Mouse (Mus musculus) MEL (cell line): ENCODE measurements around the gene Ccdc38. TPM values are rescaled to one million over a fixed set of nuclear protein-coding genes. Genes with fewer than 3 reads are reported as not detected.

Experiments
- DNase-seq: peaks from one replicate; pipeline ENCODE4 v3.0.0; 2011; ENCODE audit warnings: low read depth, low spot score
- H3K27ac ChIP-seq: 2 replicates; pipeline ENCODE4 v1.5.1; 2012; ENCODE audit warnings: low read depth, mild to moderate bottlenecking, control low read depth, low read length, moderate library complexity; ENCODE audit not compliant: control insufficient read depth
- H3K27me3 ChIP-seq, 2 experiments: fragments of 150-350 bp in 1 of 2; sonication (generic) in 1 of 2; 2 replicates each; pipeline ENCODE4 v1.6.1; 2012; ENCODE audit warnings: low read length in 2 of 2, mild to moderate bottlenecking in 2 of 2, improper control_type of control experiment in 1 of 2, moderate library complexity in 1 of 2; ENCODE audit not compliant: insufficient read depth in 2 of 2, control insufficient read depth in 1 of 2
- H3K36me3 ChIP-seq, 2 experiments: 2 replicates each; pipeline ENCODE4 v1.6.1; 2012 to 2014; ENCODE audit warnings: low read length in 2 of 2, improper control_type of control experiment in 1 of 2, inconsistent platforms in 1 of 2, mild to moderate bottlenecking in 1 of 2; ENCODE audit not compliant: insufficient read depth in 2 of 2, control insufficient read depth in 1 of 2
- H3K4me1 ChIP-seq, 2 experiments: fragments of 150-350 bp in 1 of 2; sonication (generic) in 1 of 2; 2 replicates each; pipeline ENCODE4 v1.6.1; 2012; ENCODE audit warnings: low read length in 2 of 2, improper control_type of control experiment in 1 of 2, mild to moderate bottlenecking in 1 of 2; ENCODE audit not compliant: insufficient read depth in 2 of 2, control insufficient read depth in 1 of 2
- H3K4me3 ChIP-seq, 2 experiments: fragments of 150-350 bp in 1 of 2; sonication (generic) in 1 of 2; 2 replicates each; pipeline ENCODE4 v1.5.1; 2012; ENCODE audit warnings: low read depth in 2 of 2, low read length in 2 of 2, mild to moderate bottlenecking in 2 of 2, moderate library complexity in 2 of 2, control low read depth in 1 of 2, improper control_type of control experiment in 1 of 2; ENCODE audit not compliant: control insufficient read depth in 1 of 2, insufficient read depth in 1 of 2
- H3K79me2 ChIP-seq: 2 replicates; pipeline ENCODE4 v1.6.1; 2012; ENCODE audit warnings: mild to moderate bottlenecking, low read length, moderate library complexity; ENCODE audit not compliant: control insufficient read depth, poor library complexity, insufficient read depth
- H3K9ac ChIP-seq: 2 replicates; pipeline ENCODE4 v1.6.1; 2012; ENCODE audit warnings: low read depth, mild to moderate bottlenecking, control low read depth, low read length, moderate library complexity; ENCODE audit not compliant: control insufficient read depth, poor library complexity, severe bottlenecking
- H3K9me3 ChIP-seq: fragments of 150-350 bp; sonication (generic); replicated peaks from 2 replicates; pipeline ENCODE4 v1.6.1; 2012; ENCODE audit warnings: mild to moderate bottlenecking, low read length, improper control_type of control experiment, moderate library complexity; ENCODE audit not compliant: insufficient read depth
- CHD1 ChIP-seq: IDR thresholded peaks from 2 replicates; pipeline ENCODE4 v1.6.1; 2012; ENCODE audit warnings: low read depth, mild to moderate bottlenecking, inconsistent platforms, low read length, improper control_type of control experiment
- CHD2 ChIP-seq: IDR thresholded peaks from 2 replicates; pipeline ENCODE4 v1.6.1; 2011; ENCODE audit warnings: low read length, improper control_type of control experiment
- CTCF ChIP-seq, 3 experiments: IDR thresholded peaks in 2 of 3; conservative IDR thresholded peaks in 1 of 3; 2 replicates each; pipeline ENCODE4 v1.5.1; 2011 to 2012; ENCODE audit warnings: low read length in 3 of 3, low read depth in 2 of 3, mild to moderate bottlenecking in 2 of 3, improper control_type of control experiment in 1 of 3, inconsistent platforms in 1 of 3, mixed read lengths in 1 of 3, moderate library complexity in 1 of 3; ENCODE audit not compliant: control insufficient read depth in 1 of 3, insufficient read depth in 1 of 3, poor library complexity in 1 of 3, severe bottlenecking in 1 of 3
- ELF1 ChIP-seq: IDR thresholded peaks from 2 replicates; pipeline ENCODE4 v1.6.1; 2014; ENCODE audit warnings: low read depth, mild to moderate bottlenecking, inconsistent platforms, low read length, improper control_type of control experiment, moderate library complexity
- EP300 ChIP-seq, 2 experiments: IDR thresholded peaks; 2 replicates each; pipeline ENCODE4 v1.6.1; 2011; ENCODE audit warnings: improper control_type of control experiment in 2 of 2, low read length in 2 of 2, low read depth in 1 of 2, mild to moderate bottlenecking in 1 of 2
- ETS1 ChIP-seq: IDR thresholded peaks from 2 replicates; pipeline ENCODE4 v1.6.1; 2012; ENCODE audit warnings: low read depth, mild to moderate bottlenecking, inconsistent platforms, low read length, improper control_type of control experiment, moderate library complexity
- GABPA ChIP-seq: IDR thresholded peaks from 2 replicates; pipeline ENCODE4 v1.6.1; 2012; ENCODE audit warnings: low read depth, mild to moderate bottlenecking, inconsistent platforms, low read length, improper control_type of control experiment, moderate library complexity
- GATA1 ChIP-seq: IDR thresholded peaks from 2 replicates; pipeline ENCODE4 v1.6.1; 2011; ENCODE audit warnings: low read depth, low read length, improper control_type of control experiment
- JUND ChIP-seq: IDR thresholded peaks from 2 replicates; pipeline ENCODE4 v1.6.1; 2011; ENCODE audit warnings: low read depth, mild to moderate bottlenecking, improper control_type of control experiment, low read length
- KAT2A ChIP-seq: conservative IDR thresholded peaks from 2 replicates; pipeline ENCODE4 v1.6.1; 2012; ENCODE audit warnings: low read depth, low read length, improper control_type of control experiment, inconsistent platforms
- MAFK ChIP-seq: IDR thresholded peaks from 2 replicates; pipeline ENCODE4 v1.6.1; 2011; ENCODE audit warnings: low read depth, mild to moderate bottlenecking, low read length, improper control_type of control experiment, borderline replicate concordance
- MAX ChIP-seq: IDR thresholded peaks from 2 replicates; pipeline ENCODE4 v1.6.1; 2011; ENCODE audit warnings: low read length, improper control_type of control experiment
- MAZ ChIP-seq: IDR thresholded peaks from 2 replicates; pipeline ENCODE4 v1.6.1; 2012; ENCODE audit warnings: low read depth, mild to moderate bottlenecking, inconsistent platforms, low read length, improper control_type of control experiment
- MEF2A ChIP-seq: IDR thresholded peaks from 2 replicates; pipeline ENCODE4 v1.6.1; 2014; ENCODE audit warnings: low read depth, mild to moderate bottlenecking, inconsistent platforms, low read length, improper control_type of control experiment; ENCODE audit not compliant: poor library complexity, insufficient replicate concordance, severe bottlenecking; ENCODE audit errors: extremely low read depth
- MXI1 ChIP-seq: IDR thresholded peaks from 2 replicates; pipeline ENCODE4 v1.6.1; 2011; ENCODE audit warnings: mild to moderate bottlenecking, low read depth, low read length, improper control_type of control experiment
- MYB ChIP-seq: IDR thresholded peaks from 2 replicates; pipeline ENCODE4 v1.6.1; 2011; ENCODE audit warnings: mild to moderate bottlenecking, low read depth, low read length, improper control_type of control experiment
- NELFE ChIP-seq: IDR thresholded peaks from 2 replicates; pipeline ENCODE4 v1.6.1; 2011; ENCODE audit warnings: low read depth, low read length, improper control_type of control experiment
- NRF1 ChIP-seq: IDR thresholded peaks from 2 replicates; pipeline ENCODE4 v1.6.1; 2014; ENCODE audit warnings: low read depth, mild to moderate bottlenecking, inconsistent platforms, low read length, improper control_type of control experiment, moderate library complexity; ENCODE audit not compliant: poor library complexity, insufficient read depth, severe bottlenecking
- POLR2A ChIP-seq, 2 experiments: IDR thresholded peaks; 2 replicates each; pipeline ENCODE4 v1.6.1; 2011 to 2012; ENCODE audit warnings: low read length in 2 of 2, mild to moderate bottlenecking in 2 of 2, control low read depth in 1 of 2, improper control_type of control experiment in 1 of 2, low read depth in 1 of 2, moderate library complexity in 1 of 2; ENCODE audit not compliant: control insufficient read depth in 1 of 2, insufficient read depth in 1 of 2, poor library complexity in 1 of 2
- POLR2AphosphoS2 ChIP-seq: IDR thresholded peaks from 2 replicates; pipeline ENCODE4 v1.6.1; 2011; ENCODE audit warnings: low read length, improper control_type of control experiment
- POLR2AphosphoS5 ChIP-seq: IDR thresholded peaks from 2 replicates; pipeline ENCODE4 v1.6.1; 2012; ENCODE audit warnings: low read depth, borderline replicate concordance, mild to moderate bottlenecking, inconsistent platforms, low read length, moderate library complexity, mixed read lengths
- RAD21 ChIP-seq: IDR thresholded peaks from 2 replicates; pipeline ENCODE4 v1.6.1; 2011; ENCODE audit warnings: mild to moderate bottlenecking, low read depth, low read length, improper control_type of control experiment
- RCOR1 ChIP-seq: IDR thresholded peaks from 2 replicates; pipeline ENCODE4 v1.6.1; 2012; ENCODE audit warnings: low read depth, mild to moderate bottlenecking, inconsistent platforms, low read length, improper control_type of control experiment
- SIN3A ChIP-seq: IDR thresholded peaks from 2 replicates; pipeline ENCODE4 v1.6.1; 2012; ENCODE audit warnings: low read length, improper control_type of control experiment, inconsistent platforms
- SMC3 ChIP-seq: IDR thresholded peaks from 2 replicates; pipeline ENCODE4 v1.6.1; 2011; ENCODE audit warnings: low read depth, low read length, improper control_type of control experiment
- TAL1 ChIP-seq: IDR thresholded peaks from 2 replicates; pipeline ENCODE4 v1.6.1; 2012; ENCODE audit warnings: mild to moderate bottlenecking, inconsistent platforms, low read length, moderate library complexity, mixed read lengths
- TBP ChIP-seq: IDR thresholded peaks from 2 replicates; pipeline ENCODE4 v1.8.0; 2011; ENCODE audit warnings: low read depth, low read length, improper control_type of control experiment
- ZC3H11A ChIP-seq: IDR thresholded peaks from 2 replicates; pipeline ENCODE4 v1.6.1; 2012; ENCODE audit warnings: low read depth, mild to moderate bottlenecking, inconsistent platforms, low read length, improper control_type of control experiment
- ZKSCAN1 ChIP-seq: IDR thresholded peaks from 2 replicates; pipeline ENCODE4 v1.6.1; 2012; ENCODE audit warnings: low read depth, mild to moderate bottlenecking, inconsistent platforms, low read length, improper control_type of control experiment, moderate library complexity
- ZMIZ1 ChIP-seq: IDR thresholded peaks from 2 replicates; pipeline ENCODE4 v1.6.1; 2012; ENCODE audit warnings: low read depth, mild to moderate bottlenecking, inconsistent platforms, low read length, improper control_type of control experiment, moderate library complexity
- ZNF384 ChIP-seq: IDR thresholded peaks from 2 replicates; pipeline ENCODE4 v1.6.1; 2012; ENCODE audit warnings: low read depth, mild to moderate bottlenecking, inconsistent platforms, low read length, improper control_type of control experiment
- polyA plus RNA-seq, 2 experiments: library from polyadenylated mRNA; stranded (reverse) in 1 of 2; unstranded in 1 of 2; fragments of >175 nt in 1 of 2; fragments of >200 nt in 1 of 2; gene quantifications; 2 replicates each; pipeline versions ENCODE4 v1.2.1 to v1.2.4; 2012; ENCODE audit warnings: low replicate concordance in 2 of 2, low read depth in 1 of 2; ENCODE audit not compliant: insufficient read length in 2 of 2, insufficient read depth in 1 of 2, missing spikeins in 1 of 2
- total RNA-seq: library from RNA; depleted of rRNA; stranded (reverse); fragments of 300-350 nt; gene quantifications from 2 replicates; pipeline ENCODE4 v1.2.3, GENCODE M21; 2012

Ccdc38 gene
- total and polyA plus RNA-seq, 3 experiments: 0.22 TPM; not detected in 2

GRCm38 (mm10) chr10:93588796-93589195 is 48.4 kb downstream of the Ccdc38 start:
- Histone ChIP-seq H3K4me1 (peaks cover 4 to 10% of the 10 kb centered on the region in 2 experiments; a peak in 2 of 4 replicates), H3K36me3 (peaks cover 10 to 31% of the 10 kb centered on the region in 2 experiments), H3K79me2 (peaks cover 25% of the 10 kb centered on the region), H3K27me3 (no peaks in the 10 kb centered on the region), H3K9ac (peak overlapping the region; percentile 95)
- peak; percentile 30 for DNase-seq
- no peak for TF ChIP-seq MEF2A
- TF ChIP-seq POLR2AphosphoS2: no peak
- TF ChIP-seq MXI1: no peak
- no peak for TF ChIP-seq SIN3A
- TF ChIP-seq CHD1: no peak
- no peak for TF ChIP-seq MAZ
- TF ChIP-seq ZC3H11A: no peak
- TF ChIP-seq ETS1: no peak
- TF ChIP-seq POLR2AphosphoS5: no peak
- no peak for TF ChIP-seq MYB
- no peak for TF ChIP-seq ZMIZ1
- TF ChIP-seq NRF1: no peak
- TF ChIP-seq GATA1: no peak
- TF ChIP-seq EP300 (IDR thresholded peaks at IDR 0.05; ENCODE audit: low read depth in 1 of 2, low read length in 2 of 2): no peak
- TF ChIP-seq ELF1: no peak
- no peak for TF ChIP-seq RCOR1
- no peak for TF ChIP-seq POLR2A (IDR thresholded peaks at IDR 0.05; ENCODE audit: control insufficient read depth in 1 of 2, insufficient read depth in 1 of 2, low read depth in 1 of 2, low read length in 2 of 2, poor library complexity in 1 of 2)
- TF ChIP-seq, all 39 proteins: peak for 0
- Histone ChIP-seq H3K27ac (no peak overlapping the region), H3K9me3 (no peaks in the 10 kb centered on the region), H3K4me3 (peak overlapping the region; percentile 90 to 98)

- no peaks in the 10 kb centered on the region for H3K9me3 ChIP-seq
- peaks cover 25% of the 10 kb centered on the region for H3K79me2 ChIP-seq
- H3K27me3 ChIP-seq: no peaks in the 10 kb centered on the region
- peak within 1 kb of the TSS; percentile 95 for H3K9ac ChIP-seq
- H3K36me3 ChIP-seq: peaks cover 10 to 27% of the 10 kb centered on the region in 2 experiments
- no peak within 1 kb of the TSS for H3K27ac ChIP-seq
- H3K4me1 ChIP-seq: peaks cover 4 to 14% of the 10 kb centered on the region in 2 experiments; a peak in 2 of 4 replicates
- peak; percentile 96 for DNase-seq
- H3K4me3 ChIP-seq: peak within 1 kb of the TSS; percentile 90 to 98
- TF ChIP-seq SMC3: no peak
- TF ChIP-seq KAT2A: peak; percentile 76
- TF ChIP-seq ZMIZ1: no peak
- peak; percentile 51; the same call in 1 of the 2 replicates for TF ChIP-seq TBP
- TF ChIP-seq MAX: no peak; the same call in 1 of the 2 replicates
- no peak for TF ChIP-seq GATA1
- TF ChIP-seq POLR2AphosphoS5: no peak
- TF ChIP-seq ZKSCAN1: no peak
- TF ChIP-seq JUND: no peak
- peak; percentile 43 to 68; a peak in 1 of 4 replicates for TF ChIP-seq POLR2A (IDR thresholded peaks at IDR 0.05; ENCODE audit: control insufficient read depth in 1 of 2, insufficient read depth in 1 of 2, low read depth in 1 of 2, low read length in 2 of 2, poor library complexity in 1 of 2)
- TF ChIP-seq NRF1: peak; percentile 66
- TF ChIP-seq EP300 (IDR thresholded peaks at IDR 0.05; ENCODE audit: low read depth in 1 of 2, low read length in 2 of 2): no peak
- no peak for TF ChIP-seq ZNF384
- peak; percentile 90 for TF ChIP-seq MXI1
- TF ChIP-seq CHD2: peak; percentile 86
- TF ChIP-seq CTCF (IDR thresholded peaks at IDR 0.05 in 2 of 3, conservative IDR thresholded peaks at IDR 0.05 in 1 of 3; ENCODE audit: control insufficient read depth in 1 of 3, insufficient read depth in 1 of 3, low read depth in 2 of 3, low read length in 3 of 3, poor library complexity in 1 of 3, severe bottlenecking in 1 of 3): no peak
- TF ChIP-seq TAL1: no peak
- peak; percentile 53; the same call in 1 of the 2 replicates for TF ChIP-seq NELFE
- TF ChIP-seq RAD21: no peak
- peak; percentile 94 for TF ChIP-seq SIN3A
- no peak for TF ChIP-seq MAFK
- no peak for TF ChIP-seq GABPA
Measured at GRCm38 (mm10) chr10:93589281-93589848, 48.9 kb downstream of the Ccdc38 start, which contains the start of gene Snrpf. Gene Snrpf, minus strand, starts transcription at chr10:93589706.
